Mouse (Mus musculus) gastrocnemius, adult 2 months (tissue): ENCODE results near the gene Zfp648. TPM values are rescaled to one million over a fixed set of nuclear protein-coding genes. Genes with fewer than 3 reads are reported as not detected.
A peak's percentile ranks its signal among the peaks of the same experiment; 100 is the strongest.

Source experiments
- DNase-seq: peaks from one replicate; pipeline ENCODE4 v3.0.0; 2022
- H3K27ac ChIP-seq: fragments of 200-600 bp; 2 replicates; pipeline ENCODE4 v1.8.1; 2022; ENCODE audit warnings: mild to moderate bottlenecking
- H3K4me3 ChIP-seq: fragments of 200-600 bp; 2 replicates; pipeline ENCODE4 v1.8.1; 2022; ENCODE audit warnings: mild to moderate bottlenecking, moderate library complexity
- CTCF ChIP-seq: fragments of 200-600 bp; IDR thresholded peaks from 2 replicates; pipeline ENCODE4 v1.8.1; 2022; ENCODE audit warnings: antibody characterized with exemption, mild to moderate bottlenecking, moderate library complexity
- intact Hi-C: fragments of 180-260 bp; cut with DNase I; formaldehyde crosslinking; loops from one replicate; pipeline ENCODE4 v1.15.1; 2025
- total RNA-seq, 2 experiments: library from RNA; stranded (reverse); gene quantifications; 2 replicates each; pipeline ENCODE4 v1.2.3; 2021

Zfp648 gene
- total RNA-seq, 2 experiments from 2014 or later, result not detected

- no peak for DNase-seq
- intact Hi-C loops, result loop anchor here (5.0 kb wide), 1 partner anchor 436 kb away; the partner anchor contains the start of gene Rnasel
- TF ChIP-seq CTCF, result no peak
- no peak overlapping the region for H3K27ac ChIP-seq
- no peak overlapping the region for H3K4me3 ChIP-seq
Observed at GRCm38 (mm10) chr1:154183077-154183751, 17.8 kb upstream of the Zfp648 start.

- no peak for DNase-seq
- no peak overlapping the region for H3K4me3 ChIP-seq
- TF ChIP-seq CTCF, result no peak
- intact Hi-C loops, result no loop called here
- no peak overlapping the region for H3K27ac ChIP-seq
Observed at GRCm38 (mm10) chr1:154188229-154188628, 12.8 kb upstream of the Zfp648 start.

DNA sequence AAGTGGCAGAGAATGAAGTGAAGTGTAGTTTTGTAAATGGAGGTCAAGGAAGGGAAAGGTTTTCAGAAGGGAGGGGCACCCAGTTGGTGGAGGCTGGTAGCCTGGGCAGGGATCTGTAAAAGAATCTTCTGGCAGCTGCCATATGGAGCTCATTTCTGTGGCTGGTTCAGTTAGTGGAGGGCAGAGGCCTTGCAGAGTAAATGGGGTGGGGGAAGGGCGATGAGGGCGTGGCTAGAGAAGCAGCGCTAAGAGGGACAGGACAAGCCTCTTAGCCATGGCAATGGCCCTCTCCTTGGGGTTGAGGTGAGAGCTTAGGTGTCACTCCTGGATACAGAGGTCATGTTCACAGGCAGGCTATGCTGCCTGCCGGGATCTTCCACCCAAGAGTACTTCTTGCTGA, 12.4 kb upstream of the Zfp648 start:
- Histone ChIP-seq H3K4me3 (no peak overlapping the region), H3K27ac (no peak overlapping the region)
- DNase-seq, result no peak
- no peak for TF ChIP-seq CTCF
- intact Hi-C loops, result no loop called here

DNA sequence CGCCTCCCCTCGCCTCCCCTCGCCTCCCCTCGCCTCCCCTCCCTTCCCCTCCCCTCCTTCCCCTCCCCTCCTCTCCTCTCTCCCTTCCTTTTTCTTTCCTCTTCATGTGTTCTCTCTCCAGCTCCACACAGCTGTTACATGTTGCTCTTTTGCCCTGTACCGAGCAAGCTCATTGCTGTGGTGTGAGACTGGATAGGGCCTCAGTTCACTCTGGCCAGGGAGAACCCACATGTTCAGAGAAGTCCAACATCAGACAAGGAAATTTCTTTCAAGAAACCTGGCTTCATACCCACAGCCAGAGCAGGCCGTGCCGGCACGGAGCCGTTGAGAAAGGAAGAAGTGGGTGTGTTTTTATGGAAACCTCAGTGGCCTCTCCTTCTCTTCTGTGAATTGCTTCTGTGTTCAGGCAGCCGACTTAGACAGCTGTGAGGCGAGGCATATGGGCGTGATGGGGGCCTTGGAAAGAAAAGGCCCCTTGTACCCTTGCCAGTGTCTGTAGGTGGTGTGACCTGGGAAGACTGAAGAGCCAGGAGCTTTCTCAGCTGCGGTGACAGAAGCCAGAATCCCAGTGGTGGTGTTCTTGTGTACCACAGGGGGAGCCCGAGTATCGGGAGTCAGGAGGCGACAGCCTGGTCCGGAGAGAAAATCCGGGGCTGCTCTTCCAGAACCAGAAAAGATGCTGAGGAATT, 11.0 kb upstream of the Zfp648 start:
- intact Hi-C loops, result no loop called here
- no peak overlapping the region for H3K27ac ChIP-seq
- peak; percentile 56 for TF ChIP-seq CTCF
- peak; percentile 47 for DNase-seq
- H3K4me3 ChIP-seq, result no peak overlapping the region

- Histone ChIP-seq H3K4me3 (no peak overlapping the region), H3K27ac (no peak overlapping the region)
- no peak for TF ChIP-seq CTCF
- intact Hi-C loops, result no loop called here
- DNase-seq, result no peak
Observed at GRCm38 (mm10) chr1:154198896-154199295, 2.1 kb upstream of the Zfp648 start.

- H3K4me3 ChIP-seq, result no peak overlapping the region
- no peak overlapping the region for H3K27ac ChIP-seq
- intact Hi-C loops, result no loop called here
- peak; percentile 8; the same call in 1 of the 2 replicates for TF ChIP-seq CTCF
- DNase-seq, result peak; percentile 29
Observed at GRCm38 (mm10) chr1:154202580-154202979, 1.6 kb downstream of the Zfp648 start.

DNA sequence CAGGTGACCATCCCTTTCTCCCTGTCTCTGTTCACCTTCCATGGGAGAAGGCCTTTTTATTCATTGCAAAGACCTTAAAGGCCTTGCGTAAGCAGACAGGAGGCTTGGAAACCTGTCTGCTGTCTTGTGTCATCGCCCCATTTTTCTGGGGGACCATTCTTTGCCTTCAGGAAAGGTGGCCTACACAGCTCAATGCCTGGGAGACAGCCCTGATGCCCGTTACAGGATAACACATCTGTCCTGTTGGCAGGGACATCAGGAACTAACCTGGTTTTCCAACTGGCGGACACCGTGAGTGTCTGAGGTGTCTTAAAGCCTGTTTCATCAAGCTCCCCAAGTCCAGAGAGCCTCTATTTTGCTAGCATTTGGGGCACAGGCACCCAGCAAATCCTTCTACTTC, 2.4 kb downstream of the Zfp648 start:
- no peak for TF ChIP-seq CTCF
- H3K4me3 ChIP-seq, result no peak overlapping the region
- H3K27ac ChIP-seq, result no peak overlapping the region
- DNase-seq, result no peak
- intact Hi-C loops, result no loop called here

DNA sequence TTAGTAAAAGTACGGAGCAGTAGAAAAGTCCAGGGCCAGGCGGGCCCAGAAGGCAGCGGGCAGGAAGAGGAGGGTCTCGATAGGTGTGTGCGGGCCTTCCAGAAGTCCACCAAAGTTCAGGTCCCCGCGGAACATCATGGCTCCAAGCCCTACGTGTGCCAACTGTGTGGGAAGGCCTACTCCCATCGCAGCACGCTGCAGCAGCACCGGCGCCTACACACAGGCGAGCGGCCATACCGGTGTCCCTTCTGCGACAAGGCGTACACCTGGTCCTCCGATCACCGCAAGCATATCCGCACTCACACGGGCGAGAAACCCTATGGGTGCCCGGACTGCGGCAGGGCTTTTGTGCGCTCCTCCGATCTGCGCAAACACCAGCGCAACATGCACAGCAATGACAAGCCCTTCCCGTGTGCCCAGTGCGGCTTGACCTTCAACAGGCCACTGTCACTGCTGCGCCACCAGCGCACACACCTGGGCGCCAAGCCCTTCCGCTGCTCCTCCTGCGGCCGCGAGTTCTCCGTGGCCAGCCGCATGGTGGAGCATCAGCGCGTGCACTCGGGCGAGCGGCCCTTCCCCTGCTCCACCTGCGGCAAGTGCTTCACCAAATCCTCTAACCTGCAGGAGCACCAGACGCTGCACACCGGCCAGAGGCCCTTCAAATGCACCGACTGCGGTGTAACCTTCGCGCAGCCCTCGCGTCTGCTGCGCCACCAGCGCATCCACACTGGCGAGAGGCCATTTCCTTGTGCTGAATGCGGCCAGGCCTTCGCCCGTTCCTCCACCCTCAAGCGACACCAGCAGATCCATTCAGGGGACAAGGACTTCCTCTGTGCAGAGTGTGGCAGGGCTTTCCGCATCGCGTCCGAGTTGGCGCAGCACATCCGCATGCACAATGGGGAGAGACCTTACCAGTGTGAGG, 3.9 kb downstream of the Zfp648 start:
- no peak overlapping the region for H3K4me3 ChIP-seq
- no peak for DNase-seq
- intact Hi-C loops, result no loop called here
- H3K27ac ChIP-seq, result no peak overlapping the region
- TF ChIP-seq CTCF, result no peak

- intact Hi-C loops, result no loop called here
- no peak for TF ChIP-seq CTCF
Observed at GRCm38 (mm10) chr1:154219991-154220390, 19.0 kb downstream of the Zfp648 start.

GRCm38 (mm10) chr1:154220566-154220965, 19.6 kb downstream of the Zfp648 start:
- TF ChIP-seq CTCF, result no peak
- intact Hi-C loops, result no loop called here
- H3K4me3 ChIP-seq, result no peak overlapping the region
- DNase-seq, result no peak
- no peak overlapping the region for H3K27ac ChIP-seq

More at GRCm38 (mm10) chr1:154219991-154220390, 19.0 kb downstream of the Zfp648 start:
- DNase-seq, result no peak
- H3K4me3 ChIP-seq, result no peak overlapping the region
- no peak overlapping the region for H3K27ac ChIP-seq

DNA sequence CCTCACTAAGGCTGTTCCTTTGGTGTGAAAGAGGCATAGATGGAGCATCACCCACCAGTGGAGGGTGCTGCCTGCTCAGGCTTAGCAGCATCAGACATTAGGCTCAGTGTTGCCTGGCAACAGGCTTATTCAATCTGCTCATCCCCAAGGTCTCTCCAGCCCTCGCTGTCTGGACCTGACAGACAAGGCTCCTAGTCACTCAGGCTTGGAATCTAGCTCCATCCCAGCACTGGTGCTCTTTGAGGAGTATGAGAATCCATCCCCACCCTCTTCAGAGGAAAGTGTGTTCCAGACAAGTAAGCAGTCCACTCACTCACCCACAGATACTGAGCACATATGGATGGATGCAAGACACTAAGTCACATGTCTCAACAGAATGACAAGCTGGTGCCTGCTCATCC, 22.8 kb downstream of the Zfp648 start:
- H3K27ac ChIP-seq, result no peak overlapping the region
- no peak overlapping the region for H3K4me3 ChIP-seq
- TF ChIP-seq CTCF, result no peak
- intact Hi-C loops, result no loop called here
- DNase-seq, result no peak

- Histone ChIP-seq H3K27ac (no peak overlapping the region), H3K4me3 (no peak overlapping the region)
- no peak for DNase-seq
- intact Hi-C loops, result no loop called here
- TF ChIP-seq CTCF, result no peak
Observed at GRCm38 (mm10) chr1:154232594-154232993, 31.6 kb downstream of the Zfp648 start.

- intact Hi-C loops, result no loop called here
- H3K27ac ChIP-seq, result no peak overlapping the region
- no peak overlapping the region for H3K4me3 ChIP-seq
- no peak for TF ChIP-seq CTCF
- DNase-seq, result no peak
Observed at GRCm38 (mm10) chr1:154233033-154233432, 32.0 kb downstream of the Zfp648 start.
